Mouse (Mus musculus): ENCODE results near the gene Mlh1.

The Mlh1 gene

DNA sequence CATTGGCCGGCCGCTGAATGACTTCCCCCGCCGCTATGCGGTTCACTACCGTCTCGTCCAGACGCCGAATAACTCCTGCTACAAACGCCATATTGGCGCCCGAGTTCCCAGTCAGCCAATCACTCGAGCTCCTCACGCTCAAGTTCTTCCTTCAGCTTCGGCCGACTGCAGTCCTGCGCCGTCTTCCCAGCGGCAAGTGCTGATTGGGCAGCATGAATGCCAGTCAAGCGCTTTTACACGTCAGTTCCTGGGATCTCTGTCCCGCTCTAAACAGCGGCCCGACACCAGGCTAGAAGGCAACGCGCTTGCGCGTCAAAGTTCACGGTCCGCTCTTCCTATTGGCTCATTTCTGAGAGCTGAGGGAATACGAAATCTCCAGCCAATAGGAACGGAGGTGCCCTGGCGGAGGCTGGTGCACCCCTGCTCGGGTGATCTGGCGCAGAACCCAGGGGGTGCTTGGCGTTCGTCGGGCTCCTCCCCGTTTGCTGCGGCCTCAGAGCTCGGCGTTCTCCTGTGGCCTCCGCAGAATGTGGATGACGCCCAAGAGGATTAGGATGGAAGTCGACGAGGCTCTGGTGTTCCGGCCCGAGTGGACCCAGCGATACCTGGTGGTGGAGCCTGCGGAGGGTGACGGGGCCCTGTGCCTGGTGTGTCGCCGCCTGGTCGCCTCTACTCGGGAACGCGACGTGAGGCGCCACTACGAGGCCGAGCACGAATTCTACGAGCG is at the start of gene Mlh1, which contains the start of gene Epm2aip1:
Gene Mlh1 (minus strand): TSS at position 358 of the 727 bp plus-strand sequence.
Gene Epm2aip1 (plus strand): TSS at position 496 of the 727 bp plus-strand sequence.
- peak; percentile 98 to 99 for DNase-seq (ENCODE audit: low spot score in 2 of 2)

DNA sequence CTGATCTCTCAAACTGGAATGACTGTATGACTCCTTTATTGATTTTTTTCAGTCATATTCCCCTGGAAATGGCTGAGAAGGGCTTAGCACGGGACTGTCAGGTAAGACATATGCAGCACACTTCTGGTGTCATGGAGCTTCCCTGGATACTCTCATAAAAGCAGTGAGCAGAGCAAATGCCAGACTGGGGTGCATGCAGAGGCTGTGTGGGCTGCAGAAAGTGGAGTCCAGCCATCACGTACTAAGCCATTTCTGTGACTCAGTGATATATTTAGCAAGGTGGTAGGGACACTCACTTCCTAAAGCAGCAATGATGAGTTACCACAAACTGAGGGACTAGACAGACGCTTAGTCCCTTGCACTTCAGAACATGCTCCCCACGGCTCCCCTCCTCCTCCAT is 49.3 kb upstream of the Mlh1 start:
- DNase-seq (ENCODE audit: low spot score in 2 of 2), result no peak

DNA sequence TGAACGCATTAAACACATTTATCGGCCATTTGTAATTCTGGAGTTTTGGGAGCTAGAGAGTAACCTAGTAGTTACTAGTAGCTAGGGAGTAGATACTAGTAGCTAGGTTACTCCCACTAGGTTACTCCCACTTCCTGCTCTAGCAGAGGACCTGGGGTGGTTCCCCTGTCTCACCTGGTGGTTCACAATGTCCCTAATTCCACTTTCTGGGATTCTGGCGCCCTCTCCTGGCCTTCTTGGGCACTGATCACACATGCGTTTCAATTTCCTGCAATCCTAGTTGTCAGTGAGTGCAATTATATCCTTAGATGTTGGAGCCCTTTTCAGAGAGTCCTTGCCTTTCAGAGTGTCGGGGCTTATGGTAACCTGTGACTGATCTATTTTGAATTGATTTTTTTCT is 42.6 kb upstream of the Mlh1 start:
- no peak for DNase-seq (ENCODE audit: low spot score in 2 of 2)

DNA sequence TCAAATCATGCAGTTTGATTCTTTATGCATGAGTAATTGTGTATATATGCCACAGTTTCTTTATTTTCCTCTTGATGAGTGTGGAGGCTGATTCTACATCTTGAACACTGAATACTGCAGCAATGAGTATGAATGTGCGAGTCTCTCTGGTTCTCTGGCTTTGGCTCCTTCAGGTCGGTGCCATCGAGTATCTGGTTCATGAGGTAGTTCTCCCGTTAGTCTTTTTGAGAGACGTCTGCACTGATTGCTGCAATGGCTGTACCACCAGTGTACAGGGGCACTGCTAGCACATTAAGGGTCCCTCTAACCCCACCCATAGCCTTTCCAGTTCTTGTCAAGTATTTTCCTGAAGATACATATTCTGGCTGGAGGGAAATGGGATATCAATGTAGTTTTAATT is 42.2 kb upstream of the Mlh1 start:
- no peak for DNase-seq (ENCODE audit: low spot score in 2 of 2)

DNA sequence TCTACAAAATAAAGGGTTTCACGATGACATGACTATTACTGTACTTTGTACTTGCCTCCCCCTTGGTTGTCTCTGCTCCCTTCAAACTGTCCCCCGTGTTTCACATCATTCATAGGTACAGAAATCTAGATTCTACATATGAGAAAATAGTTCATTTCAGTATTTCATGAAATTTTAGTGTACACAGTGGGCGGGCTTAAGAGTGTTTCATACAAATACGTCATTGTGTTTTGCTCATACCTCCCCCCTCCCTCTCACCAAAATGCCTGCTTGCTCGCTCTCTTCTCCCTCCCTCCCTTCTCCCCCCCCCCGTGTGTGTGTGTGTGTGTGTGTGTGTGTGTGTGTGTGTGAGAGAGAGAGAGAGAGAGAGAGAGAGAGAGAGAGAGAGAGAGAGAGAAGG is 41.7 kb upstream of the Mlh1 start:
- no peak for DNase-seq (ENCODE audit: low spot score in 2 of 2)

DNA sequence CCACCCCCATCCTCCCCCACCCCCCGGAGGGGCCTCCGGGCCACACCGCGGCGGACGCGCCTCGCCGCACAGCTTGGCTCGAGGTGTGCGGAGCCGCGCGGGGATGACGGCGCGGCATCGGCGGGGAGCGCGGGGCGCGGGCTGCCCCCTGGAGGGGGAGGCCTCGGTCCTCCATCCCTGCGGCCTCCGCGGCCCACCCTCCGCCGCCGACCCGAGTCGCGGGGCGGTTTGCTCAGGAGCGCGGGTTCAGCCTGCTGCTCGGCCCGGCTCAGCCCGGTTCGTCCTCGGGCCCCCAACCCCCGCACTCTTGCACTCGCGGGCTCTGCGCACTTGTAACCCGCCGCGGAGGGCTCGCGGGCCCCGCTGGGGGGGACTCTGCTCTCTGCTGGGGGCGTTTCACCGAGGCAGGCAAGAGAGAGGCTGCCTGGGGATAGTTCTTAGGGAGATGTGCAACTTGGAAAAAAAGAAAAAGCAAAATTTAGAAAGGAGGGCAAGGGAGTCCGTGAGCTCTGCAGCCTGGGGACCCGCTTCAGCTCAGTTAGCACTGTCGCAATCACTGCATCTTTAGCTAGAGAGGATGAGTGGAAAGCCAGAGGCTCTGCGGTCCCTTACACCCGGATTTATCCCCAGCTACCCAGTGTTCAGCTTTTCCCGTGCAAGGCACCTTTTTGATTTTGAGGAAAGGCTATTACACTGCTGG is 41.0 kb upstream of the Mlh1 start:
- DNase-seq (ENCODE audit: low spot score in 2 of 2), result no peak

DNA sequence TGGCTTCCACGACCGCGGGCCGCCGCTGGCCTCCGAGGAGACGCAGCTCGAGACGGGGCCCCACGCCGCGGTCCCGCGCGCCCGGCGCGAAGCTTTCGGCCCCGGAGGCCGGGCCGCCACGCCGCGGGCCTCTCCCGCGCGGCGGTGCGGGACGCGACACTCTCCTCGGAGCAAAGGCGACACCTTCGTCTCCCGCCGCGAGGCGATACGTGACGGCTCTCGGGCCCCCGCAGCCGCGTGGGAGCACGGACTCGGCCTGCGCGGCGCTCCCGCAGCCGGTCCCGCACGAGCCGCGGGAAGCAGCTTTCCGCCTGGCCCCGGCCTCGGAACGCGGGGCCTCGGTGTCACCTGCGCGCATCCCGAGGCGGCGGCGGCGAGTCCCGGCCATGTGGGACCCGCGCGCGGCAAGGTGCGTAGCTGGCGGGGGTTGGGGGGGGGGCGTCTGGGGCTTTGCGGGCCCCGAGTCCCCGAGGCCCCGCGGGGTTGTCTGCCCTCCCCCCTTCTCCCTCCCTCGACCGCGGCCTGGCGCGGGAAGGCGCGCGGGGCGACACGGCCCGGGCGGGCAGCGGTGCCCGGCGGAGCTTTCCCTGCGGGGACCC is 40.4 kb upstream of the Mlh1 start:
- no peak for DNase-seq (ENCODE audit: low spot score in 2 of 2)

DNA sequence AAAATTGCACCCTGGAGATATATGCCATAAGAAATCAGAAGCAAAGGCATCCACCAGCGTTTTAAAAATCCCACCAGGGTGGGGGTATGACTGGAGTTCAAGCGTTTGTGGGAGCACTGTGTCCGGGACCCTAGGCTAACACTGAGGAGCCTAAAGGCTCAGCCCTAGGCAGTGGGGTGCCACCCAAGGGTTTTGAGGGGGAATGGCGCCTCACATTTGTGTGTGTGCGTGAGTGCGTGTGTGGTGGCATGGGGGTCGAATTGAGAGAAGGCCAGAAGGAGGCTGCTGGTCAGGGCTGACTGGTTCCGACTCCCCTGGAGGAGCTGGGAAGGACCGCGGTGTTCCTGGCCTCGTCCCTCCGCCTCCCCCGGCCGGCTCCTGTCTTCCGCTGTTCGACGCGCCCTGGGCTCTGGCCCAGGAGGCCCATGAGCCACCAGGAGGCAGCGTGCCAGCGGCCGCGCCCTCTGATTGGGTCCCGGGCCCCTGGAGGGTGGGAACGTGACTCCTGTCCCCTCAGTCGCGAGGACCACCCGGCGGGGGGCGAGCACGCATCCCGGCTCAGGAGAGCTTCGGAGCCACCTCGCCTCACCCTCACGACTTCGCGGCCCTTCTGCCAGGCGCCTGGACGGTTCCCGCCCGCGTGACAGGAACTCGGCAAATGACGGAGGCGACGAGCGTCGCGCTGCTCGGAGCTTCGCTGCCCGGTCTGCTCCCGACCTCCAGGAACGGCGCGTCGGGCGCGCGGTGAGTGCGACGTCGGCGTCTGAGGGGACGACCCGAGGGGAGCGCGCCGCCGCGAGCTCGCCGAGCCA is 39.6 kb upstream of the Mlh1 start, which contains the start of gene Trank1:
Gene Trank1 (plus strand): TSS at position 709 of the 812 bp plus-strand sequence.
- no peak for DNase-seq (ENCODE audit: low spot score in 2 of 2)

DNA sequence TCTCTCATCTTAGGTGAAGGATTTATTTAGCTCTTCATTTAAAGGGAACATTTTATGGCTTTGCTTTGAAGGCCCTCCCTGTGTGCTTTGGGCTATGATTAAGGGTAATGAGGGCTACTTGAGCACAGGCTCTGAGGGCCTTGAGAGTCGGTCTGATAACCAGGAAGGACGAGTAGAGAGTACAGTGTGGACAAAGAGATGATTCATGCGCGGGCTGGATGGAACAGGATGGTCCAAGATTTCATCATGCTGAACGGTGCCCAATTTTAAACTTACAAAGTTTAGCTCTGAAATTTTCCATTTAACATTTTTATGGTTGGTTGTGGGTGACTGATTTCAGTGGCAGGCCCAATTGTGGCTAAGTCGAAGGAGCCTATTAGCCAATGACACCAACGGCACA is 34.6 kb upstream of the Mlh1 start:
- DNase-seq (ENCODE audit: low spot score in 2 of 2), result no peak

DNA sequence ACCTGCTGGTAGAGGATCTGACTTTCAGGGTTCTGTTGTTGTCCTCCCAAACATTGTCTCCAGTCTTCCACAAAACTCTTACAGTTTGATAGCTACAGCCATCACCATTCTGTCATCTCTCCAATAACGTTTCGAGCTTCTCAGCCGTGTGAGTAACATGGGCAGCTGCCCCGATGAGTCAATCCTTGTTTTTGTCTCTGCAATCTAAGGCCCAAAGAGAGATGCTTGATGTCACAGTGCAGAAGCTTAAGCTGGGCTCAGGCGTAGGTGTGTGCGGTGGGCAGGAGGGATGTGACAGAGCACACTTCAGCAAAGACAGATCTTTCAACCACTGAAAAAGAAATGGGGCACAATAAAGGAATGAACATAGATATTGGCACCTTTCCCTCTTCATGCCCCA is 32.4 kb upstream of the Mlh1 start:
- no peak for DNase-seq (ENCODE audit: low spot score in 2 of 2)

DNA sequence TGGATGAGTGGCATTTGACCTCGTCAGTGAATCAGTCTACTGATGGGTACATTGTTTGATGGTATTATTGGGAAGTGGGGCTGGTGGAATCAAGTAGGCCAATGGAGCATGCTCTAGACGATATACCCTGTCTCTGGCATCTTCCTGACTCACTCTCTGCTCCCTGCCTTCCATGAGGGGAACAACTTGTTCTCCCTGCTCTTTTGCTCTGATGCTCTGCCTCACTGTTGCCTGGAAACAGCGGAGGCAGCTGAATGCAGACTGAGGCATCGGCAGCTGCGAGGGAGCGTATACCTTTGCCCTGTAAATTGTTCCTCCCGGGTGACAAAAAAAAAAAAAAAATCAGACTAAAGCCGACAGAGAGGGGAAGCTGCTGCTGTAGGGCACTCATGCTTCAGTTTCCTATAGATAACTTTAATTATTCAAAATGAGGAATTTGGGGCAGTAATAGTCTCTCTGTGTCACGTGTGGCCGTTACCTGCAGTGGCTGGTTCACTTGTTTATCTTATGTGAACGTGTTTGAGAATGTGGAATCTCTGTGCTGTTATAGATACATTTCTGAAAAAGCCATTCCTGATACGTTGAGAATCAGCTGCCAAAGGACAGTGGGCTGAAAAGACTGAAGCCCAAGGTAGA is 30.7 kb upstream of the Mlh1 start:
- DNase-seq (ENCODE audit: low spot score in 2 of 2), result no peak

DNA sequence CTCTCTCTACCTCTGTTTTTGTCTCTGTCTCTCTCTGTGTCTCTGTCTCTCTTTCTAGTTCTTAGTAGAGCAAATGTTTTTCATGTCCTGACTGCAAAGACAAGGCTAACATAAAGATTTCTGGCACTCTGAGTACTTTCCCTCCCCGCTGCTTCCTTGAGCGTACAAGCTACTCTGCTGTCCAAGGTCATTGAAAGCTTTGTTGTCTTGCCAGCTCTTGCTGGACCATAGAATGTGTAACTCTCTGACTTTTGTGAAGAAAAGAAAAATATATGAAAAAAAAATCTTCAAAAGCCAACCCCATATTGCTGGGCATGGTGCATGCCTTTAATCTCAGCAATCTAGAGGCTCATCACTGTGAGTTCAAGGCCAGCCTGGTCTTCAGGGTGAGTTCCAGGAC is 27.0 kb upstream of the Mlh1 start:
- DNase-seq (ENCODE audit: low spot score in 2 of 2), result no peak

DNA sequence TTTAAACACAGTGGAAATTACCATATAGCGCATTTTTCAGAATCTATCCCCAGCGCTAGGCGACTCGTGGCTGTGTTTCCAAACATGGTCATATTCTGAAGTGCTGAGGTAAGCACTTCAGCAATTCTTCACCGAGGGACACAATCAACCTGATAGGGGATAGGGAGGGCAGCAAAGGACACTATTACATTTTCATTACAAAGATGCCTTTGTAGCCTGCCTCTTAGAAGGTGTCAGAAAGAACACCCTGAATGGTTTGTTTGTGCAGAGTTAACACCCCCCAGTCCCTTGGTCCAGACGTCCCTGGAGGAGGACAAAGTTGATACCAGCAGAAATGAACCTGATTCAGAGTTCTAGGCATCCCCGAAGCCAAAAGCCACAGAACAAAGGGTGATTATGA is 24.8 kb upstream of the Mlh1 start:
- no peak for DNase-seq (ENCODE audit: low spot score in 2 of 2)

DNA sequence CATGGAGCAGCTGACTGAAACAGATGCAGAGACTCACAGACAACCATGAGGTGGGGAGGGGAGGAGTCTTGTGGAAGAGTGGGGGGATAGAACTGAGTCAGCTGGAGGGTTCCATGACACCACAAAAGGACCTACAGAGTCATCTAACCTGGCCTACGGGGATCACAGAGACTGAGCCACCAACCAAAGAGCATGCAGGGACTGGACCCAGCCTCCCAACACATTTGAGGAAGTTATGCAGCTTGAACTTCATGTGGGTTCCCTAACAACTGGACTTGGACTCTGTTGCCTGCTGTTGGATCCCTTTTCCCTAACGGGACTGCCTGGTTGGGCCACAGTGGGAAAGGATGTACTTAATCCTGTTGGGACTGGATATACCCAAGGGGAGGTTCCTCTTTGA is 23.7 kb upstream of the Mlh1 start:
- DNase-seq (ENCODE audit: low spot score in 2 of 2), result no peak

DNA sequence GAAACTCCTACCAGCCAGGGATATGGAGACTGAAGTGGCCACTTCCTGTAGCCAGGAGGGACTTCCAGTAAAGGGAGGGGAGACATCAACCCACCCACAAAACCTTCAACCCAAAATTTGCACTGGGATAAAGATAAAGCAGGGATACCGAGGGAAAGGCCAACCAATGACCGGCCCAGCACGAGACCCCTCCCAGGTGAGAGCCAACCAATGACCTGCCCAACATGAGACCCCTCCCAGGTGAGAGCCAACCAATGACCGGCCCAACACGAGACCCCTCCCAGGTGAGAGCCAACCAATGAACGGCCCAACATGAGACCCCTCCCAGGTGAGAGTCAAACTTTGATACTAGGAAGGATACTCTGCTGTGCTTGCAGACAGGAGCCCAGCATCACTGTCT is 23.3 kb upstream of the Mlh1 start:
- DNase-seq (ENCODE audit: low spot score in 2 of 2), result no peak

DNA sequence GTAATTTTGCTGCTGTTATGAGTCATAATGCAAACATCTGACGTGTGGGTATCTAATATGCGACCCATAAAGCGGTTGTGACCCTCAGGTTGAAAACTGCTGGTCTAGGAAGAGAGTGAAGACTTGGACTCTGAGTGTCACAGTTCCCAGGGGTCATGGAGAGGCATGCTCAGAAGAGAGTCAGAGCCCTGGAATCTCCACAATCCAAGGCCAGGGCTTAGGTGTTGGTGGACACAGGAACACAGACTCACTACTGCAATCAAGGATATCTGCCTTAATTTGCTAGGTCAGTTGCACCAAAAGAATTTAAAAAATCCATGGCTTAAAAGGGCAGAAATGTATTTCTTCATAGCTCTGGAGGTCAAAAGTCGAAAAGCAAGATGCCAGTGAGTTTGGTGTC is 21.6 kb upstream of the Mlh1 start:
- DNase-seq (ENCODE audit: low spot score in 2 of 2), result no peak

DNA sequence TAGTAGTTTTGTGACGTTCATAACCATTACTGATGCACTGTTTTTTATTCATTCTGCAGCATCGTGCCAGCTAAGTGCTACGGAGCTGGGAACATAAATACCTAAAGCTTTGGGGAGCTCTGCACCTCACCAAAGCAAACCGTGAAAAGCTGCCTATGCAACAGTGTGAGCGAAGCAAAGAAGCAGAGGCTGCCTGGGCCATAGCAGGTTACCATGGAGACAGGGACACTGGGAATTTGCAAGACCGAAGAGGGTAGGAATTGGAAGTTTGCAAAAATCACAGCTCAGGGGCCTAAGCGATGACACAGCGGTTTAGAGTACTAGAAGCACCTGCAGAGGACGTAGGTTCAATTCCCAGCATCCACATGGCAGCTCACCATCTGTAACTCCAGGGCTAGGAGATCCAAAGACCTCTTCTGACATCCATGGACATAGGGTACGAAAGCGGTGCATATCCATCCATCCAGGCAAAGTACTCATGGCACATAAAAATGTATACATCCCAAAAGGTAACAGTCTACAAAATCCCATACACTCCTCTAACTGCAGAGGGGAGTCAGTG is 19.0 kb upstream of the Mlh1 start:
- DNase-seq (ENCODE audit: low spot score in 2 of 2), result no peak

DNA sequence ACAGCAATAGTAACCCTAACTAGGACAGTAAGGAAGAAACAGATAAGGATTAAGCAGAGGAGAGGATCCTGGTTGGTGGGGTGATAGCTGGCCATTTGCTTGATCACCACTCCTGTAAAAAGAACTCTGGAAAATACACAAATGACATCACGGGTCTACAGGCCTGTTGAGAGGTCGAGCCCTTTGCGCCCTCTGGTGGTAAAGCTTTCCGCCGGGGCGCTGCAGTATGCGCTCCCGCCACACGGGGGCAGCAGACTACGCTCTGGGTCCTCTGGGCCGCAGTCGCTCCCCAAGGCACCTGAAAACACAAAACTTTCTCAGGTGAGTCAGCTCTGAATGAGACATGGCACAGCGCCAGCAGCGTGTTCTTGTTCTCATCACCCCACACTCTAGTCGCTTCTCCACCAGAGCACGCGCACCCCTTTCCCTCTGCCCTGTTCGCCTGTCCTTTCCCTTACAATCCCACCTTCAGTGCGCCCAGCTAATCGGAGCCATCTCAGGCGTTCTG is 18.3 kb upstream of the Mlh1 start:
- peak; percentile 75 for DNase-seq (ENCODE audit: low spot score in 2 of 2)

DNA sequence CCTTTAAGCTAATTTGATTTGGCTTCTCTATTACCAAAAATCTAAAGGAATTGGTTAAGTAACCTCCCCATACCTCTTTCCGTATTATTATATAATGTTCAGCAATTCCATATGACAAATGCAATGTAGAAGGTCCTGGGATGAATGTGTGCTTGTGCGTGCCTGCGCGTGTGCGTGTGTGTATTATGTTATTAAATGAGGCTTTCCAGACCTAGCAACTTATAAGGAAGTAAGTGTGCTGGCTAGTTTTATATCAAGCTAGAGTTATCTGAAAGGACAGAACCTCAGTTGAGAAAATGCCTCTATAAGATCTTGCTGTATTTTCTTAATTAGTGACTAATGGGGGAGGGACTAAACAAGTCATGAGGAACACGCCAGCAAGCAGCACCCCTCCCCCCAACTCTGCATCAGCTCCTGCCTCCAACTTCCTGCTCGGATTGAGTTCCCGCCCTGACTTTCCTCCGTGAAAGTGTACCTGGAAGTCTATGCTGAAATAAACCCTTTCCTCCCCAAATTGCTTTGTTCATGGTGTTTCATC is 17.8 kb upstream of the Mlh1 start:
- DNase-seq (ENCODE audit: low spot score in 2 of 2), result no peak

DNA sequence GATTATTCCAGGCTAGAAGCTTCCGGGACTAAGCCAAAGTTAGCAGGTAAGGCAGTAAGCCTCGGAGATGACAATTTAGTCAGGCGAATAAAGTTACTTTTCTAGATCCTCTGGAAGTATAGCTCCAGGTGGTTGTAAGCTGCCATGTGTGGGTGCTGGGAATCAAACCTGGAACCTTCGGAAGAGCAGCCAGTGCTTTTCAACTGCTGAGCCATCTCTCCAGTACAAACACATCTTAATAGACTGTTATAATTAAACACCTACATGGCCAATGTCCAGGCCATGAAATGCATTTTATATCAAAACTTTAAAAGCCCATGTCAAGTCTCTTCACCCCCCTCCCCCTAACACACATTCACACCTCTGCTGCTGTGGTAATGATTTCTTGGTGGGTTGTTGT is 16.4 kb upstream of the Mlh1 start:
- DNase-seq (ENCODE audit: low spot score in 2 of 2), result no peak

DNA sequence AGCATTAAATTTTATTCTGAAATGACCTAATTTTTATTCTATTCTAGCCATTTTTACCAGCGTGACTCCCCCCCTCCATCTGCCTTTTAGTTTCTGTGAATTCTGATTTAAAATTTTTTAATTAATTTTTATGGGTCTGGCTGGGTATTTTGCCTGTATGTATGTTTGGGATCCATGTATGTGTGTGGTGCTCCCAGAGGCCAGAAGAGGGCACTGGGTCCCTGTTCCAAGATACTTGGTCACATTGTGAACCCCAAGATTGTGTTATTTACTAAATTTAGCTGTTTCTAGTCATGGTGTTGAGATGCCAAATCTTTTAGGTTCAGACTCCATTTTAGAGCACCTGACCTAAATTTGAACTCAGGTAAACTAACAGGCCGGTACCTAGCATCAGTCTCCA is 14.9 kb upstream of the Mlh1 start:
- DNase-seq (ENCODE audit: low spot score in 2 of 2), result no peak
